Mouse (Mus musculus): Measurements from ENCODE around the gene Itpr1. TPM values are rescaled to one million over a fixed set of nuclear protein-coding genes. Genes with fewer than 3 reads are reported as not detected.

Itpr1 gene
- total RNA-seq, 2 experiments from 2014 or later, result 10.1 to 14.0 TPM

GRCm38 (mm10) chr6:108273451-108273850 lies 60.6 kb downstream of the Itpr1 start:
- no peak for ATAC-seq (replicated peaks; ENCODE audit: low FRiP score, poor library complexity, severe bottlenecking)

GRCm38 (mm10) chr6:108274364-108275084 lies 61.6 kb downstream of the Itpr1 start:
- no peak for ATAC-seq (replicated peaks; ENCODE audit: low FRiP score, poor library complexity, severe bottlenecking)

DNA sequence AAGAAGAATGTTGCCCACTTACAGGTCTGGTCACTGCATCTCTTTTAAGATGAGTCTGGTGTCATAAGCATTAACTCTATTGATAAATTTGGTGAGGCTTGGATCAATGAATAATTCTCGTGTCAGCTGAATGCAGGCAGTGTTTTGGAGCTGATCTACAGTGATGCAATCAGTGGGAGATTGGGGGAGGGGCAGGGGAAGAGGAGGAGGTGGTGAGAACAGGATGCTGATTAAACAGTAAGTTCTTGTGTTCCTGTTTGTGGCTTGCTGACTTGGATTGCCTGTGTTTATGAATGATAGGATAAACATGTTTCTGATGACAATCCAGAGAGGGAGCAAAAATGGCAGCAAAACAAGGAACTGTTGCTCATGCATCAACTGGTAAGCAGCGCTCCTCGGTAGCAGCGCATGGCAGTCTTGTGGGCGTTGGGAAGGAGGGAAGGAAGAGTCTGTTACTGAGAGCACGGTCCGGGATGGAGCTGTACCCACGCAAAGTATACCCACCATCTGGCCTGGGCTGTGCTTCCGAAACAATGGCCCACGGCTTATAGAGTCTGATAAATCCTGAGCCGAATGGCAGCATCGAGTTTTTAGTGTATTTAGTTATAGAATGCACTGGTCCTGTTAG lies 64.1 kb downstream of the Itpr1 start:
- no peak for ATAC-seq (replicated peaks; ENCODE audit: low FRiP score, poor library complexity, severe bottlenecking)

DNA sequence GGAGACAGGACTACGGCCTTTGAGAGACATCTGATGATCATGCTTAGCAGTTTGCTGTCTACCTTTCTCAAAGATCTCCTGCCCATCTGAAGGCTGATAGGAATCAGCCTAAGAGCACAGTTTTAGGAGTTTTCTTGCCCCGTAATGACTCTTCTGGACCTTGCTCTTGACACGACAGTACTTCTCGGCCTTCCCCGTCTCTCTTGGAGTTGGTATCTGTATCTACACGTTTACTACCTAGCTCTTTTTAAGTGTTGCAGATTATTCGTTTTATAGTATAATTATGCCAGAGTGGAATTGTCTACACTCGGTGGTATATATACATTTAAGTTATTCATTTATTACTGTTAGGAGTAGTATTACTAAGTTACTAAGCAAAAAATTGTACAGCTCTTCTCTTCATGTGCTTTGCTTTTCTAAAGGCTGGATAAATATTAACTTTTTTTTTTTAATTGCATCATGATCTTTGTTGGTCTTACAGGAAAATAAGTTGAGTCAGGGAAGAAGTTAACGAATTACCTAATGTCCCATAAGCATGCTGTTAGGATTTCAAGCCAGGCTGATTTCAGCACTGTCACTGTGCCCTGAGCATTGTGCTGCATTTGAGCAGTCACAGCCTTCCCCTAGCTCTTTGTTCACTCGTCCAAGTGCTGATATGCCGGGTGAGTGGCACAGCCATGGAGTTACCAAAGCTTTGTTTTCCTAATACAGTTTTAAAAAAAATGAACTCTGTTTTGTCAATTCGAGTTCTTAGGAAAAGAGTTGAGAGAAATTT lies 64.9 kb downstream of the Itpr1 start:
- no peak for ATAC-seq (replicated peaks; ENCODE audit: low FRiP score, poor library complexity, severe bottlenecking)

DNA sequence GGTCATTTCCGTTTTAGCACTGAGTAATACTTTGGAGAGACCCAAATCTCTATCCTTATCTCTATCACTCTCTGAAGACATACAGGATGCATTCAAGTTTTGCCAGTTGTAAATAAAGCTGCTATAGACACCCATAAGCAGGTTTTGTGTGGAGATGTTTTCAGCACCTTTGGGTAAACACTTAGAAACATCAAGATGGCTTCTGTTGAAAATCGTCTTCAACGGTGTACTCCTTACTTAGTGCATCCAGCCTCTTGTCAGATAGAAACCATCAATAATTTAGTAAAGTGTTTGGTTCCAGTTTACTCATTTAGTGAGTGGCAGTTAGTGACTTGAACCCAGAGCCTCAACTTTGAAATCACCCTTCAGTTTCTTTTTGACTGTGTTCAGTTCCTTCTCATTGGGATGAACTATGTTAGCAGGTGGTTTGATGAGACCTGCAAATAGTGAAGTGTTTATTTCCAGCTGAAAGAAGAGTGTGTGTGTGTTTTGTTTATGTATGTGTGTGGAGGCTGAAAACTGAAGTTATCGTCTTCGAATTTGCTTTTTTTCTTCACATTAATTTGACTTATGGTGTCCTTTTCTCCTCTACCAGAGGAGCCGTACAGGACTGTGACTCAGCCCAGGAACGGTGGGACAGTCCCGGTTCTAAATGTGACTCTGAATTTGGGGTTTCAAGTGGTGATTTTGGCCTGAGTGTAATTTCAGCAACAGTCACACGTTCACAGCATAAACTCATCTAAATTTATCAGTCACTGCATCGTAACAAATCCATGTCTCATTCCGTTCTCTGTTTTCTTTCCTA lies 66.1 kb downstream of the Itpr1 start:
- no peak for ATAC-seq (replicated peaks; ENCODE audit: low FRiP score, poor library complexity, severe bottlenecking)

DNA sequence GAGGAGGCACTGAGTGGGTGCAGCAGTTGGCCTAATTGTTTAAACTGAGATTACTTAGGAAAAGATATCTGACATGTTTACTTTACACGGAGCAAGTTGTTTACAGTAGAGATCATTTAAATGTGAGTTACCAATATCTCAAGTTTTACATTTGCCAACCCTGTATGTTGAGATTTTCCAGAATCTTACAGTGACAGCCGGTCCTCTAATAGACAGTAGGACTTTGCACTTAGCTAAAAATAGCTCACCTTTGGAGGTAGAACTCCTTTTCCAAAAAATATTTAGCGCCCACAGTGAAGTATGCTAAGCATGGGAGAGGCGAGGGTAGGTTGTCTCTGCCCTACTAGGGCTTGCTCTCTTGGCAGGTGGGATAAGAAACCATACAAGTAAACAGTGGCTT lies 69.2 kb downstream of the Itpr1 start:
- ATAC-seq (replicated peaks; ENCODE audit: low FRiP score, poor library complexity, severe bottlenecking), result no peak

GRCm38 (mm10) chr6:108282621-108283020 lies 69.7 kb downstream of the Itpr1 start:
- no peak for ATAC-seq (replicated peaks; ENCODE audit: low FRiP score, poor library complexity, severe bottlenecking)

DNA sequence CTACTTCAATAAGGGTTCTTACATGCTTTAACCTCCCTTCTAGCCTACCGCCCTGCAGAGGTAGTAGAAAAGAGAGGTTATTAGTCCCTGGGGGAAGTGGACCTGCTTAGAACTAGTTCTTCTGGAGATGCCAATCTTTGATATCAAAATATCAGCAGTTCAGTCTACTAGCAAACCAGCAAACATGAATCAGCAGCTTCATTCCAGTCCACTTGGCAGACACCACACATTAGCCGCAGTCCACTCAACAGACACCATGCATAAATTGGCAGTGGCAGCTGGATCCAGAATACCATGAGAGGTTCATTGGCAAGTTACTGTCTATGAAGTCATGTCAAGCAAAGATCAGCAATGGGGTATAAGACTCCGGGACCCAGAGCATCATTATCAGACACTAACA lies 71.8 kb downstream of the Itpr1 start:
- no peak for ATAC-seq (replicated peaks; ENCODE audit: low FRiP score, poor library complexity, severe bottlenecking)

DNA sequence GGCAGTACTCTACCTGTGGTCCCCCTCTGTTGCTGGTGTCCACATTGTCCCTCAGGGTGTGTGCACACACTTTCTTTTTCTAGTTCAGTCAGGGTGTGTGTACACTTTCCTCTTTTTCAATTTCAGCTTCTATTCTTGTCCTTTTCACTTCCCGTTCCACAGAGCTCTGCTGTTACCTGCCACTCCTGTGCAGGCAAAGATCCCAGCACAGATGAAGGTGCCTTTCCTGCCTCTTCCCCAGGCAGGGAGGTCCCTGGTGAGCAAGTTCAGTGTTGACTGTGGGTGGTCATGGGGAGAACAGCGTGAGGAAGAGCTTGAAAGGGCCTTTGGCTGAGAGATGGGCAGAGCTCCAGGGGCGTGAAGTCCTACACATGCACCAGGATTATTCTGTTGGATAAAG lies 76.1 kb downstream of the Itpr1 start:
- ATAC-seq (replicated peaks; ENCODE audit: low FRiP score, poor library complexity, severe bottlenecking), result no peak

GRCm38 (mm10) chr6:108290978-108291377 lies 78.1 kb downstream of the Itpr1 start:
- no peak for ATAC-seq (replicated peaks; ENCODE audit: low FRiP score, poor library complexity, severe bottlenecking)

- ATAC-seq (replicated peaks; ENCODE audit: low FRiP score, poor library complexity, severe bottlenecking), result no peak
Observed at GRCm38 (mm10) chr6:108291556-108291955, 78.7 kb downstream of the Itpr1 start.

DNA sequence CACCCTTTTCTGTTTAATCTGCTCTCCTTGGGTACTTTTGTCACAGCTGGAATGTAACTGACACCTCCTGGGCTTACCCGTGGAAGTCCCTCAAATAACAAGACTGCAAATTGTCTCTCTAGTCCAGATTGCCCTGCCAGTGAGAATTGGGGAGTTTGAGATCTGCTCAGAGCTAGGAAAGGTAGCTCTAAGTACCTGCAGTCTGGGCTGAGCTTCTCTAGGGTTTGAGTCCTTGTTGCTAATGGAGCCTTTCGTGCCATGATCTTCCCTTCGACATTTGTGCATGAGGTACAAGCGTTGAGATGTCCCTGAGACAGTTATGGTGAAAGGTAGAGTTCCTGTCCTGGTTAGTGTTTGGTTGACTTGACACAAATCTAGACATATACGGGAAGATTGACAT lies 89.0 kb downstream of the Itpr1 start:
- no peak for ATAC-seq (replicated peaks; ENCODE audit: low FRiP score, poor library complexity, severe bottlenecking)

DNA sequence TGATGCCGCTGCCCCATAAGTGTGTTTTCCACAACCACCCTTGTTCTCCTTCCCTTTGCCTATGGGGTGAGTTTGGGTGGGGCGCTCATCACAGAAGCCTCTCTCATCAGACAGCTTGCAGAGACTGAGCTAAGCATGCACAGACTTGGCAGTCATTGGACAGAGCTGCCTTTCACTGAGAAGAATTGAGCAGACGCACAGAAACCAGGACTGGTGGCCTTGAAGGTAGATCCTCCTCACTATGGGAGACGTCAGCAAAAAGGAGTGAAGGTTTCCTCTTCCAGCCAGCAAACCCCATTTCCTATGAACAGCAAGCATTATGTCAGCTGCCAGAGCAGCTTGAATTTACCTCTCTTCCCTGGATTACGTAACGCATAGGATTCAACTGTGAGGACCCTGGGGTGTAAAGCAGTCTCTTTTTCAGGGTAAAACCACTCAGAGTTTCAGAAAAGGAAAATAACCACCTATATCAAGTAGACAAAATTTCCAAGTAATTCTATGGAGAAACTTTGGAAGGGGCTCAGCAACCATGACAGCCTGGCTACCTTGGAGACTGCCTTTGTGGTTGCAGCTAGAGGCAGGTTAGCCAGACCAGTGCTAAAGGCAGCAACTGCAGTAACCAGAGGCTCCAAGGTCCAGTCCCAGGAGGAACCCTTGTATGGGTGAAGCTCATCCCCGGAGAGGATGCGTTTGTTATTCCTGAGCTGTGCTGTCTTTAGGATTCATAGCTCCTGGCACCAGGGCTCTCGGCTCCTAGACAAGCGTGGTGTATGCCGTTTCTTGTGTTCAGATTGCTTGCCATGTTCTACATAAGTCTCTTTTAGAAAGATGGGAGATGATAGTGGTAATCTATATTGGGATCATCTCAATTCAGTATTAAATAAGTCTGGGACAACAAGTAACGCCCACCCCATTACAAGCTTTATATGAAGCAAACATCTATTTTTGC lies 91.0 kb downstream of the Itpr1 start:
- no peak for ATAC-seq (replicated peaks; ENCODE audit: low FRiP score, poor library complexity, severe bottlenecking)

GRCm38 (mm10) chr6:108305171-108305779 lies 92.4 kb downstream of the Itpr1 start:
- ATAC-seq (replicated peaks; ENCODE audit: low FRiP score, poor library complexity, severe bottlenecking), result no peak

- no peak for ATAC-seq (replicated peaks; ENCODE audit: low FRiP score, poor library complexity, severe bottlenecking)
Observed at GRCm38 (mm10) chr6:108306240-108306639, 93.3 kb downstream of the Itpr1 start.

DNA sequence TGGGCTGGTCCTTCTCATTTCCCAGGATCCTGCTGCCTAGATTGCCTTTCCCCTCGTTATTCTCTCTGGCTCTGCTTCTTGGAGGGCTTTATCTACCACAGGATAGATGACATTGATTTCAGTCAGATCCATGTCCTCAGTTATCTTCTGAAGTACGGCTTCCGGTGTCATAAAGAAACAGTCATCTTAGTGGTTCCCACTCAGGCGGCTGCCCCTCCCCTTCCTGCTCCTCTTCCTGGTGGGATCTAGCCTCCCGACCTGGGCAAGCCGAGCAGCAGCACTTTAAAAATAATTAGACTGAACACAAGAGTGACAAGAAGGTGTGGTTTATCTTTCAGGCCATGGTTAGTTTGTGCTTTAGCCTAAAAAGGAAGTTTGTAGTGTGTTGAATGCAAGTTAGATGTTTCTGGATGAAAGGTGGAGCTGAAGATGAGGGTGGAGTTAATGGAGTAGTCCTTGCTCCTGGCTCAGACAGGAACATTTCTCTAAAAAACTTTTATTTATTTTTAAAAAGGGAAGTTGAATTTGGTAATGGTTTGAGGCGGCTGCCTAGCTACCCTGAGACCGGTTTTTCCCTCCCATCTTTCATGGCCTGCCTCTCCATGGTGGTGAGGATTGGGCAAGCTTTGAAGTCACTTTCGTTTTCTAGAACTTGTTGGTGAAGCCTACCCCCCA lies 94.2 kb downstream of the Itpr1 start:
- no peak for ATAC-seq (replicated peaks; ENCODE audit: low FRiP score, poor library complexity, severe bottlenecking)

GRCm38 (mm10) chr6:108307770-108308169 lies 94.9 kb downstream of the Itpr1 start:
- no peak for ATAC-seq (replicated peaks; ENCODE audit: low FRiP score, poor library complexity, severe bottlenecking)

Measured in erythroblast, adult 5-6 weeks (primary cell).